Mouse (Mus musculus) limb, embryonic 11.5 days (tissue): Measurements from ENCODE around the gene Cxadr. TPM values are rescaled to one million over a fixed set of nuclear protein-coding genes. Genes with fewer than 3 reads are reported as not detected.

ENCODE experiments used
- ATAC-seq: fragments of 200-750 bp; cut with Nextera tagmentation; 2 replicates; pipeline ENCODE4 v1.8.0; 2017; ENCODE audit warnings: low read depth; ENCODE audit not compliant: insufficient number of reproducible peaks, low FRiP score, low TSS enrichment
- DNase-seq: peaks from one replicate; pipeline ENCODE4 v3.0.0-alpha.2; 2015; ENCODE audit warnings: low spot score
- H3K27ac ChIP-seq: fragments of 300-500 bp; sonication (generic); replicated peaks from 2 replicates; pipeline ENCODE4 v1.5.1; 2014; ENCODE audit warnings: low read depth, mild to moderate bottlenecking, low read length
- H3K27me3 ChIP-seq: fragments of 300-500 bp; sonication (generic); 2 replicates; pipeline ENCODE4 v1.6.1; 2014; ENCODE audit warnings: mild to moderate bottlenecking, low read length, mixed read lengths; ENCODE audit not compliant: control insufficient read depth, insufficient read depth
- H3K36me3 ChIP-seq: fragments of 300-500 bp; sonication (generic); 2 replicates; pipeline ENCODE4 v1.6.1; 2014; ENCODE audit warnings: mild to moderate bottlenecking, low read length, moderate library complexity, mixed read lengths; ENCODE audit not compliant: control insufficient read depth, insufficient read depth
- H3K4me1 ChIP-seq: fragments of 300-500 bp; sonication (generic); 2 replicates; pipeline ENCODE4 v1.6.1; 2014; ENCODE audit warnings: low read length, mixed read lengths; ENCODE audit not compliant: control insufficient read depth, insufficient read depth
- H3K4me2 ChIP-seq: fragments of 300-500 bp; sonication (generic); 2 replicates; pipeline ENCODE4 v1.6.1; 2014; ENCODE audit warnings: low read depth, mild to moderate bottlenecking, moderate library complexity; ENCODE audit not compliant: severe bottlenecking
- H3K4me3 ChIP-seq: fragments of 300-500 bp; sonication (generic); 2 replicates; pipeline ENCODE4 v1.5.1; 2014; ENCODE audit warnings: low read depth, low read length
- H3K9ac ChIP-seq: fragments of 300-500 bp; sonication (generic); 2 replicates; pipeline ENCODE4 v1.6.1; 2014; ENCODE audit warnings: mild to moderate bottlenecking, low read length
- H3K9me3 ChIP-seq: fragments of 300-500 bp; sonication (generic); 2 replicates; pipeline ENCODE4 v1.6.1; 2016; ENCODE audit warnings: low read length; ENCODE audit not compliant: control insufficient read depth
- WGBS: fragments of 180-500 bp; shearing (Covaris S2); extraction: QIAGEN DNeasy Blood & Tissue Kit; methylation state at CpG from one replicate; pipeline ENCODE4 v1.1.7; 2014; 5-methylcytosine and 5-hydroxymethylcytosine counted together
- polyA plus RNA-seq: library from polyadenylated mRNA; unstranded; fragments of >200 nt; fragmentation: Nextera tagmentation; extraction: Ambion mirVana; gene quantifications from 2 replicates; pipeline ENCODE4 v1.2.1, GENCODE M21; 2014

The Cxadr gene
- polyA plus RNA-seq, 1 experiment from 2014 or later = 24.4 TPM

- 0 out of 2 replicates have a peak, but pooled peaks cover 3% of the 10 kb centered on the region for H3K4me1 ChIP-seq
- 84% methylated on average over 3 of the region's 3 CpGs for WGBS
- H3K9ac ChIP-seq = no peak overlapping the region
- no peak overlapping the region for H3K4me3 ChIP-seq
- H3K36me3 ChIP-seq = no peaks in the 10 kb centered on the region
- no peak for ATAC-seq
- H3K27me3 ChIP-seq = no peaks in the 10 kb centered on the region
- H3K9me3 ChIP-seq = no peaks in the 10 kb centered on the region
- no peak overlapping the region for H3K27ac ChIP-seq
- no peak for DNase-seq
- H3K4me2 ChIP-seq = no peak overlapping the region
Measured at GRCm38 (mm10) chr16:78268167-78268566, 33.1 kb upstream of the Cxadr start.

DNA sequence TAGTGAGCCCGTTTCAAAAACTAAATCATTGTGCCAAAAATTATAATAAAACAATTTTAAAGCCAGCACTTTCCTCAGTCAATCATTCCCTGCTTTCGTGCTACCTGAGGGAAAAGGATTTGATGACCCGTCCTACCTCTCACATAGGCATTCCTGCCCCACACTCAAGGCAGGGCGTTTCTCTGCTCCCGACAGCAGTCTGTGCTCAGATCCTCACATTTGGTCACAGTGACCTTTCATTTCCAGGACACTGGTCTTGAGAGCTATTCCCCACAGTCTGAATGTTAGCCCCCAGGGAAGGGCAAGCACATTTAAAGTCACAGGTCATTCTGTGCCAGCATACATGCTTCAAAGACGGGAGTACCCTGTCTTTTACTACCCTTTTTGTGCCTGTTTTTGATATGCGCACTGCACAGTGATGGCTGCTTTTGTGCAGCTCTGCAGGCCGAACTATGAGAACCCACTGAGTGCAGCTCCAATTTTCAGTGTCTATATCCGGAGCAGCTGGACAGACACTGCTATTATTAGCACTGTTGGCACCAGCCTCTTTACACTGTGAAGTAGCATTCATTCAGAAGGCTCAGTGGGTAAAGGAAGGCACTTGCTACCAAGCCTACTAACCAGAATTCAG, 26.3 kb upstream of the Cxadr start:
- 80% methylated on average over 9 of the region's 9 CpGs for WGBS
- DNase-seq = no peak
- H3K4me1 ChIP-seq = no peaks in the 10 kb centered on the region

GRCm38 (mm10) chr16:78277567-78277966, 23.7 kb upstream of the Cxadr start:
- H3K27ac ChIP-seq = no peak overlapping the region
- H3K4me1 ChIP-seq = no peaks in the 10 kb centered on the region
- H3K4me2 ChIP-seq = no peak overlapping the region
- ATAC-seq = no peak
- 46% methylated on average over 4 of the region's 4 CpGs for WGBS
- no peak for DNase-seq
- no peak overlapping the region for H3K9ac ChIP-seq
- H3K27me3 ChIP-seq = no peaks in the 10 kb centered on the region
- H3K4me3 ChIP-seq = no peak overlapping the region
- no peaks in the 10 kb centered on the region for H3K36me3 ChIP-seq
- H3K9me3 ChIP-seq = no peaks in the 10 kb centered on the region

More for the DNA sequence above, 26.3 kb upstream of the Cxadr start:
- H3K4me2 ChIP-seq = no peak overlapping the region
- H3K27me3 ChIP-seq = no peaks in the 10 kb centered on the region
- H3K9me3 ChIP-seq = no peaks in the 10 kb centered on the region
- H3K36me3 ChIP-seq = no peaks in the 10 kb centered on the region
- no peak overlapping the region for H3K9ac ChIP-seq
- no peak overlapping the region for H3K4me3 ChIP-seq
- H3K27ac ChIP-seq = no peak overlapping the region
- no peak for ATAC-seq

- no peak for ATAC-seq
- no peaks in the 10 kb centered on the region for H3K4me1 ChIP-seq
- no peak for DNase-seq
Measured at GRCm38 (mm10) chr16:78280093-78280881, 21.0 kb upstream of the Cxadr start.

DNA sequence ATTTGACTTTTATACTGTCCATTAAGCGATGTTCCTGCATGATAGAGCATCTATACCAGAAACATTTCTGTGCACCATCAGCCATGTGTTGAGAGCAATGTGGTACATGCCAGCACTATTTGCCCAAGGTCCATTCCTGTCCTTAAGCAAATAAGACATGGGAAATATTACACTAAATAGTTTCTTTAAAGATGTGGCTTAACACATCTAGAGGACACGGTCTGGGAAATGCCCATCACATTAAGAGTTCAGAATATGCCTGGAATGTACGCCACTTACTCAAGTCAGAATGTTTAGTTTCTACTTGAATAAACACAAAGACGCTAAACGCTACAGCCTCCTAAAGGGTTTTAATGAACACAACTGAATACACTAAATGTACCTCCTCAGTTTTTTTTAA, 18.1 kb upstream of the Cxadr start:
- H3K4me3 ChIP-seq = no peak overlapping the region
- H3K4me2 ChIP-seq = no peak overlapping the region
- no peak for ATAC-seq
- H3K27me3 ChIP-seq = no peaks in the 10 kb centered on the region
- H3K36me3 ChIP-seq = no peaks in the 10 kb centered on the region
- no peak for DNase-seq
- H3K9ac ChIP-seq = no peak overlapping the region
- 86% methylated on average over 5 of the region's 5 CpGs for WGBS
- H3K9me3 ChIP-seq = no peaks in the 10 kb centered on the region
- no peak overlapping the region for H3K27ac ChIP-seq
- no peaks in the 10 kb centered on the region for H3K4me1 ChIP-seq

More at GRCm38 (mm10) chr16:78280093-78280881, 21.0 kb upstream of the Cxadr start:
- H3K9ac ChIP-seq = no peak overlapping the region
- no peak overlapping the region for H3K4me2 ChIP-seq
- no peak overlapping the region for H3K4me3 ChIP-seq
- no peaks in the 10 kb centered on the region for H3K27me3 ChIP-seq
- H3K9me3 ChIP-seq = no peaks in the 10 kb centered on the region
- no peaks in the 10 kb centered on the region for H3K36me3 ChIP-seq
- H3K27ac ChIP-seq = no peak overlapping the region
- 74% methylated on average over 5 of the region's 5 CpGs for WGBS

DNA sequence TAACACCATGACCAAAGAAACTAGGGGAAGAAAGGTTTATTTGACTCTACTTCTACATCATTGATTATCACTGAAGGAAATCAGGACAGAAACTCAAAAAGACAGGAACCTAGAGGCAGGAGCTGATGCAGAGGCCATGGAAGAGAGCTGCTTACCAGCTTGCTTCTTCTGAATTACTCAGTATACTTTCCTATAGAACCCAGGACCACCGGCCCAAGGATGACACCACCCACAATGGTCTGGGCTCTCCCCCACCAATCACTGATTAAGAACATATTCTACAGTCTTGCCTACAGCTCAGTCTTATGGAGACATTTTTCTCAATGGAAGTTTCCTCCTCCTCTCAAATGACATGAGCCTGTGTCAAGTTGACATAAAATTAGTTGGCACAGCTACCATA, 7.2 kb upstream of the Cxadr start:
- DNase-seq = no peak
- no peak overlapping the region for H3K4me3 ChIP-seq
- WGBS = 83% methylated on average over 1 of the region's 1 CpGs

GRCm38 (mm10) chr16:78294606-78295275, 6.5 kb upstream of the Cxadr start:
- H3K4me2 ChIP-seq = no peak overlapping the region
- H3K27ac ChIP-seq = no peak overlapping the region
- no peak overlapping the region for H3K4me3 ChIP-seq
- no peak for DNase-seq
- H3K27me3 ChIP-seq = no peaks in the 10 kb centered on the region
- no peaks in the 10 kb centered on the region for H3K9me3 ChIP-seq
- ATAC-seq = no peak
- H3K9ac ChIP-seq = no peak overlapping the region
- no peaks in the 10 kb centered on the region for H3K36me3 ChIP-seq
- whole genome bisulfite sequencing = 38% methylated on average over 5 of the region's 5 CpGs
- no peaks in the 10 kb centered on the region for H3K4me1 ChIP-seq

More for the DNA sequence above, 7.2 kb upstream of the Cxadr start:
- Histone ChIP-seq H3K4me2 (no peak overlapping the region), H3K27ac (no peak overlapping the region), H3K9ac (no peak overlapping the region), H3K9me3 (no peaks in the 10 kb centered on the region), H3K36me3 (no peaks in the 10 kb centered on the region), H3K27me3 (no peaks in the 10 kb centered on the region), H3K4me1 (no peaks in the 10 kb centered on the region)
- ATAC-seq = no peak

- WGBS = 56% methylated on average over 3 of the region's 4 CpGs
- no peak overlapping the region for H3K27ac ChIP-seq
- DNase-seq = no peak
Measured at GRCm38 (mm10) chr16:78295601-78296000, 5.7 kb upstream of the Cxadr start.

More at GRCm38 (mm10) chr16:78295601-78296000, 5.7 kb upstream of the Cxadr start:
- Histone ChIP-seq H3K4me2 (no peak overlapping the region), H3K4me1 (no peaks in the 10 kb centered on the region), H3K27me3 (no peaks in the 10 kb centered on the region), H3K4me3 (no peak overlapping the region), H3K36me3 (no peaks in the 10 kb centered on the region), H3K9ac (no peak overlapping the region), H3K9me3 (no peaks in the 10 kb centered on the region)
- ATAC-seq = no peak
